Mouse (Mus musculus) midbrain, postnatal 0 days (tissue): ENCODE data around the gene Vps11. TPM values are rescaled to one million over a fixed set of nuclear protein-coding genes. Genes with fewer than 3 reads are reported as not detected.
"Not testable (repeated sequence)": the region's sequence is repeated elsewhere in the genome, so short reads cannot be mapped to it uniquely, and the experiment has no call there.

ENCODE experiments used
- ATAC-seq: fragments of 200-750 bp; cut with Nextera tagmentation; 2 replicates; pipeline ENCODE4 v1.8.0; 2017; ENCODE audit warnings: moderate number of reproducible peaks, mild to moderate bottlenecking, moderate TSS enrichment, moderate library complexity; ENCODE audit not compliant: low FRiP score
- DNase-seq: peaks from one replicate; pipeline ENCODE4 v3.0.0-alpha.2; 2015; ENCODE audit warnings: low spot score
- H3K27ac ChIP-seq: fragments of 300-500 bp; sonication (generic); 2 replicates; pipeline ENCODE4 v1.5.1; 2014; ENCODE audit warnings: low read depth, mild to moderate bottlenecking, low read length, mixed read lengths
- H3K27me3 ChIP-seq: fragments of 300-500 bp; sonication (generic); 2 replicates; pipeline ENCODE4 v1.6.1; 2014; ENCODE audit warnings: low read length, control low read depth, mixed read lengths; ENCODE audit not compliant: insufficient read depth
- H3K36me3 ChIP-seq: fragments of 300-500 bp; sonication (generic); 2 replicates; pipeline ENCODE4 v1.6.1; 2014; ENCODE audit warnings: low read length, control low read depth, mixed read lengths; ENCODE audit not compliant: insufficient read depth
- H3K4me1 ChIP-seq: fragments of 300-500 bp; sonication (generic); 2 replicates; pipeline ENCODE4 v1.6.1; 2014; ENCODE audit warnings: mild to moderate bottlenecking, control low read depth, antibody characterized with exemption, low read length, mixed read lengths; ENCODE audit not compliant: insufficient read depth
- H3K4me2 ChIP-seq: fragments of 300-500 bp; sonication (generic); 2 replicates; pipeline ENCODE4 v1.6.1; 2014; ENCODE audit warnings: low read depth, mild to moderate bottlenecking, low read length, mixed read lengths; ENCODE audit not compliant: poor library complexity, severe bottlenecking
- H3K4me3 ChIP-seq: fragments of 300-500 bp; sonication (generic); 2 replicates; pipeline ENCODE4 v1.5.1; 2014; ENCODE audit warnings: low read depth, mild to moderate bottlenecking, low read length, moderate library complexity
- H3K9ac ChIP-seq: fragments of 300-500 bp; sonication (generic); replicated peaks from 2 replicates; pipeline ENCODE4 v1.6.1; 2014; ENCODE audit warnings: mild to moderate bottlenecking, low read length, moderate library complexity, mixed read lengths; ENCODE audit not compliant: poor library complexity, severe bottlenecking
- H3K9me3 ChIP-seq: fragments of 300-500 bp; sonication (generic); 2 replicates; pipeline ENCODE4 v1.6.1; 2016; ENCODE audit warnings: low read length, control low read depth
- CTCF ChIP-seq: IDR thresholded peaks from 2 replicates; pipeline ENCODE4 v1.5.1; 2016; ENCODE audit warnings: antibody characterized with exemption, mild to moderate bottlenecking
- whole genome bisulfite sequencing: fragments of 180-500 bp; shearing (Covaris S2); extraction: QIAGEN DNeasy Blood & Tissue Kit; methylation state at CpG from one replicate; pipeline ENCODE4 v1.1.7; 2014; 5-methylcytosine and 5-hydroxymethylcytosine counted together
- polyA plus RNA-seq: library from polyadenylated mRNA; unstranded; fragments of >200 nt; fragmentation: Nextera tagmentation; extraction: Ambion mirVana; gene quantifications from 2 replicates; pipeline ENCODE4 v1.2.1, GENCODE M21; 2015
- total RNA-seq: library from RNA; depleted of rRNA; stranded (reverse); fragments of >200 nt; gene quantifications from 2 replicates; pipeline ENCODE4 v1.2.3, GENCODE M21; 2014

Gene Vps11
- total and polyA plus RNA-seq, 2 experiments from 2014 or later: 41.5 to 42.6 TPM

GRCm38 (mm10) chr9:44323656-44324055 lies 37.8 kb downstream of the Vps11 start:
- not testable (repeated sequence) for H3K4me3 ChIP-seq, H3K9me3 ChIP-seq, DNase-seq, H3K27ac ChIP-seq, ATAC-seq, H3K4me2 ChIP-seq, H3K9ac ChIP-seq, H3K36me3 ChIP-seq, H3K27me3 ChIP-seq
- 51% methylated on average over 4 of the region's 4 CpGs for WGBS
- H3K4me1 ChIP-seq: peaks cover 12% of the 10 kb centered on the region
- peak; percentile 12; the same call in 1 of the 2 replicates for TF ChIP-seq CTCF

DNA sequence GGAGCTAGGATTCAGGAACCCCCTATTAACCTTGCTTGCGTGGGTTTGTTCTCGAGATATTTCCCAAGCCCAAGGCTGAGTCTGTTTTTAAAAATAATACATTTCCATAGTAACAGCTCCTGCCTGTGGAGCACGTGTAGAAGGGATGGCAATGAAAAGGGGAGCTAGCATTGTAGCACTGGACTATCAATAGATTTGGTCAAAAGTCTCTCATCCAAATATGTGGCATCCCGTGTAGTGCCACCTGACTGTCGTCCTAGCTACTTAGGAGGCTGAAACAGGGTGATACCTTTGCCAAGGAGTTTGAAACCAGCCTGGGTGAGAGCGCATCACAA lies 40.7 kb downstream of the Vps11 start:
- 14% methylated on average over 6 of the region's 6 CpGs for WGBS
- ATAC-seq: peak; percentile 51
- no peak for TF ChIP-seq CTCF

GRCm38 (mm10) chr9:44319887-44320798 lies 41.3 kb downstream of the Vps11 start, which contains the start of gene C2cd2l:
C2cd2l (minus strand) TSS chr9:44320285.
- Histone ChIP-seq H3K4me2 (peak within 1 kb of the TSS; percentile 79), H3K27ac (peak within 1 kb of the TSS; percentile 82), H3K9ac (peak within 1 kb of the TSS; percentile 89), H3K36me3 (peaks cover 15% of the 10 kb centered on the region), H3K4me3 (peak within 1 kb of the TSS; percentile 92), H3K9me3 (no peaks in the 10 kb centered on the region), H3K27me3 (no peaks in the 10 kb centered on the region), H3K4me1 (peaks cover 17% of the 10 kb centered on the region)
- no peak for TF ChIP-seq CTCF
- under 1% methylated on average over 61 of the region's 67 CpGs for WGBS
- ATAC-seq (peak; percentile 98), DNase-seq (peak; percentile 98)

More for the DNA sequence above, 40.7 kb downstream of the Vps11 start:
- Histone ChIP-seq H3K4me2 (peak overlapping the region; percentile 79), H3K9ac (peak overlapping the region; percentile 54), H3K36me3 (peaks cover 8% of the 10 kb centered on the region), H3K4me3 (peak overlapping the region; percentile 92), H3K9me3 (no peaks in the 10 kb centered on the region), H3K27me3 (no peaks in the 10 kb centered on the region), H3K27ac (peak overlapping the region; percentile 82), H3K4me1 (peaks cover 17% of the 10 kb centered on the region)
- no peak for DNase-seq

DNA sequence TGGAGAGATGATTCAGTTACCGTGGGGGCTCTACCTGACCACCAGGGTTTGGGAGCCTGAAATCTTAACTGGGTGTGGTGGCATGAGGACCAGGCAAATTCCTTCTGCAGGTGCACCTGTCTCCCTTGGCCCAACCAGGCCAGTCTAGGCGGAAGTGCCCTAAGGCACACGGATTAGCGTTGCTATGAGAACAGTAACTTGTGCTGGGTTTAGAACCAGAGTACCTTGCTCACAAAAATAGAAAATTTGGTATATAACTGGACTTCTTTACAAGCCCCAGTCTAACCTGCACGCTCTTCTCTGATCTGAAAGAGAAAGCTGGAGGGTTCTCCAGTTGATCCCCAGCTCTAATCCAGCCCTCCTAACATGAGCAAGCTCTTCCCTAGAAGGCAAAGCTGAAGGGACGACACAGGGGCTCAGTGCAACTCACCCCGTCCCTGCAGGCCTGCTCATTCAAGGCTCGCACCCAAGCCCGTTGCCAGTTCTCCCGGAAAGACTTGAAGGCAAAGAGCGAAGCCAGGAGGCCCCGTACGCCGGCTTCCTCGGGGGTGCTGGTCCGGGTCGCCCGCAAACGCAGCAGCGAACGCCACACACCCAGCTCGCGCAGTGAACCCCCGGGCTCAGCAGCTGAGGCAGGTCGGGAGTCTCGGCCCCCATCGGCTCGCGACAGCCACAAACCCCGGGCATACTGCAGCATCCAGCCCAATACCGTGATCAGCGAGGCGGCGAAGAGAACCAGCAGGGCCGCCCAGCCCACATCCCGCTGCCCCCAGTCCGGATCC lies 42.2 kb downstream of the Vps11 start:
- Histone ChIP-seq H3K4me1 (peaks cover 17% of the 10 kb centered on the region), H3K9me3 (no peaks in the 10 kb centered on the region), H3K4me3 (peak overlapping the region; percentile 92), H3K27me3 (no peaks in the 10 kb centered on the region), H3K4me2 (peak overlapping the region; percentile 79), H3K36me3 (peaks cover 22% of the 10 kb centered on the region), H3K9ac (peak overlapping the region; percentile 89), H3K27ac (peak overlapping the region; percentile 82)
- 1% methylated on average over 33 of the region's 37 CpGs for WGBS
- no peak for DNase-seq
- ATAC-seq: peak; percentile 21
- no peak for TF ChIP-seq CTCF

GRCm38 (mm10) chr9:44318826-44319095 lies 42.7 kb downstream of the Vps11 start:
- Histone ChIP-seq H3K4me1 (peaks cover 17% of the 10 kb centered on the region), H3K36me3 (peaks cover 26% of the 10 kb centered on the region), H3K4me3 (peak overlapping the region; percentile 92), H3K27me3 (no peaks in the 10 kb centered on the region), H3K9ac (peak overlapping the region; percentile 89), H3K9me3 (no peaks in the 10 kb centered on the region), H3K27ac (no peak overlapping the region), H3K4me2 (peak overlapping the region; percentile 79)
- 33% methylated on average over 3 of the region's 3 CpGs for WGBS
- no peak for DNase-seq
- TF ChIP-seq CTCF: no peak
- ATAC-seq: no peak
